Mouse (Mus musculus): ENCODE measurements around the gene Pa2g4. TPM values are rescaled to one million over a fixed set of nuclear protein-coding genes. Genes with fewer than 3 reads are reported as not detected.

Gene Pa2g4
- total and polyA plus RNA-seq, 3 experiments = 232 to 663 (median 298) TPM

- peaks cover 18% of the 10 kb centered on the region for H3K79me2 ChIP-seq (ENCODE audit: control insufficient read depth, insufficient read depth, low read length, poor library complexity)
- H3K27me3 ChIP-seq (ENCODE audit: control insufficient read depth in 1 of 2, insufficient read depth in 2 of 2, low read length in 2 of 2) = no peaks in the 10 kb centered on the region
- H3K4me1 ChIP-seq (ENCODE audit: control insufficient read depth in 1 of 2, insufficient read depth in 2 of 2, low read length in 2 of 2) = peaks cover 0 to 16% of the 10 kb centered on the region in 2 experiments; a peak in 2 of 4 replicates
- H3K9me3 ChIP-seq (replicated peaks; ENCODE audit: insufficient read depth, low read length) = no peaks in the 10 kb centered on the region
- peak within 1 kb of the TSS; percentile 97 for H3K27ac ChIP-seq (ENCODE audit: control insufficient read depth, low read depth, low read length)
- H3K9ac ChIP-seq (ENCODE audit: control insufficient read depth, low read depth, low read length, poor library complexity, severe bottlenecking) = peak within 1 kb of the TSS; percentile 100
- H3K36me3 ChIP-seq (ENCODE audit: control insufficient read depth in 1 of 2, insufficient read depth in 2 of 2, low read length in 2 of 2) = peaks cover 0 to 8% of the 10 kb centered on the region in 2 experiments; a peak in 2 of 4 replicates
- DNase-seq (ENCODE audit: low read depth, low spot score) = peak; percentile 99
- peak within 1 kb of the TSS; percentile 75 to 96 for H3K4me3 ChIP-seq (ENCODE audit: control insufficient read depth in 1 of 2, insufficient read depth in 1 of 2, low read depth in 2 of 2, low read length in 2 of 2)
- TF ChIP-seq USF1 (IDR thresholded peaks at IDR 0.05; ENCODE audit: low read depth, low read length) (peak; percentile 66), POLR2AphosphoS5 (IDR thresholded peaks at IDR 0.05; ENCODE audit: borderline replicate concordance, low read depth, low read length) (no peak), GABPA (IDR thresholded peaks at IDR 0.05; ENCODE audit: low read depth, low read length) (no peak), MXI1 (IDR thresholded peaks at IDR 0.05; ENCODE audit: low read depth, low read length) (peak; percentile 92), HCFC1 (IDR thresholded peaks at IDR 0.05; ENCODE audit: low read depth, low read length) (peak; percentile 99), MYC (IDR thresholded peaks at IDR 0.05; ENCODE audit: low read depth, low read length) (peak; percentile 80), JUND (IDR thresholded peaks at IDR 0.05; ENCODE audit: low read depth, low read length) (no peak), TCF12 (IDR thresholded peaks at IDR 0.05; ENCODE audit: low read depth, low read length) (peak; percentile 70; the same call in 1 of the 2 replicates), MEF2A (IDR thresholded peaks at IDR 0.05; ENCODE audit: extremely low read depth, insufficient replicate concordance, low read depth, low read length, poor library complexity, severe bottlenecking) (no peak), NRF1 (IDR thresholded peaks at IDR 0.05; ENCODE audit: insufficient read depth, low read depth, low read length, poor library complexity, severe bottlenecking) (peak; percentile 61; the same call in 1 of the 2 replicates), EP300 (IDR thresholded peaks at IDR 0.05; ENCODE audit: low read depth in 1 of 2, low read length in 2 of 2) (peak in 1 of 2 experiments; percentile 58; a peak in 2 of 4 replicates), E2F4 (IDR thresholded peaks at IDR 0.05; ENCODE audit: borderline replicate concordance, low read depth, low read length) (no peak), UBTF (IDR thresholded peaks at IDR 0.05; ENCODE audit: borderline replicate concordance, insufficient read depth, low read depth, low read length) (no peak), NELFE (IDR thresholded peaks at IDR 0.05; ENCODE audit: low read depth, low read length) (peak; percentile 81), MAFK (IDR thresholded peaks at IDR 0.05; ENCODE audit: borderline replicate concordance, low read depth, low read length) (no peak; the same call in 1 of the 2 replicates), ZMIZ1 (IDR thresholded peaks at IDR 0.05; ENCODE audit: low read depth, low read length) (peak; percentile 98; the same call in 1 of the 2 replicates), ELF1 (IDR thresholded peaks at IDR 0.05; ENCODE audit: low read depth, low read length) (peak; percentile 100), BHLHE40 (IDR thresholded peaks at IDR 0.05; ENCODE audit: borderline replicate concordance, low read depth, low read length) (peak; percentile 24; the same call in 1 of the 2 replicates), TAL1 (IDR thresholded peaks at IDR 0.05; ENCODE audit: low read length) (no peak), RAD21 (IDR thresholded peaks at IDR 0.05; ENCODE audit: low read depth, low read length) (no peak), POLR2AphosphoS2 (IDR thresholded peaks at IDR 0.05; ENCODE audit: low read length) (peak; percentile 100), KAT2A (conservative IDR thresholded peaks at IDR 0.05; ENCODE audit: low read depth, low read length) (peak; percentile 89), ETS1 (IDR thresholded peaks at IDR 0.05; ENCODE audit: low read depth, low read length) (peak; percentile 66), CHD2 (IDR thresholded peaks at IDR 0.05; ENCODE audit: low read length) (peak; percentile 89), TBP (IDR thresholded peaks at IDR 0.05; ENCODE audit: low read depth, low read length) (peak; percentile 56), GATA1 (IDR thresholded peaks at IDR 0.05; ENCODE audit: low read depth, low read length) (no peak), MYB (IDR thresholded peaks at IDR 0.05; ENCODE audit: low read depth, low read length) (peak; percentile 77), SMC3 (IDR thresholded peaks at IDR 0.05; ENCODE audit: low read depth, low read length) (peak; percentile 28), ZC3H11A (IDR thresholded peaks at IDR 0.05; ENCODE audit: low read depth, low read length) (no peak), MAZ (IDR thresholded peaks at IDR 0.05; ENCODE audit: low read depth, low read length) (peak; percentile 77; the same call in 1 of the 2 replicates), CTCF (IDR thresholded peaks at IDR 0.05 in 2 of 3, conservative IDR thresholded peaks at IDR 0.05 in 1 of 3; ENCODE audit: control insufficient read depth in 1 of 3, insufficient read depth in 1 of 3, low read depth in 2 of 3, low read length in 3 of 3, poor library complexity in 1 of 3, severe bottlenecking in 1 of 3) (peak in 2 of 3 experiments; percentile 31 to 49; a peak in 4 of 6 replicates), MAX (IDR thresholded peaks at IDR 0.05; ENCODE audit: low read length) (peak; percentile 60; the same call in 1 of the 2 replicates), USF2 (IDR thresholded peaks at IDR 0.05; ENCODE audit: borderline replicate concordance in 1 of 2, insufficient read depth in 1 of 2, low read depth in 1 of 2, low read length in 2 of 2) (no peak), ZNF384 (IDR thresholded peaks at IDR 0.05; ENCODE audit: low read depth, low read length) (peak; percentile 80), POLR2A (IDR thresholded peaks at IDR 0.05; ENCODE audit: control insufficient read depth in 1 of 2, insufficient read depth in 1 of 2, low read depth in 1 of 2, low read length in 2 of 2, poor library complexity in 1 of 2) (peak; percentile 81 to 96)
Observed at GRCm38 (mm10) chr10:128547361-128548032, 18.3 kb downstream of the Pa2g4 start, which contains the start of gene Zc3h10. TSS of gene Zc3h10 (minus strand) at chr10:128547774.
